11 mouse cellular contexts compared by ENCODE assay signal in genomic region chr3:55152673-55153334, GRCm38 (mm10). TPM values are rescaled to one million over a fixed set of nuclear protein-coding genes. Genes with fewer than 3 reads are reported as not detected.
A peak's percentile ranks its signal among the peaks of the same experiment; 100 is the strongest.
DNase-seq lines count a peak whose midpoint lies in the region; ATAC-seq and TF ChIP-seq lines count a peak whose summit lies in the region.
"Had no signal": no experiment of that assay in that cellular context is flagged by ENCODE, and none has a peak within 500 bp of the region (broad histone marks: within the 10 kb centered on the region; RNA-seq: fewer than 3 reads in every experiment).

No protein-coding gene starts in this region.

- TF ChIP-seq POLR2A in brain, embryonic 14.5 days (IDR thresholded peaks at IDR 0.05; ENCODE audit: borderline replicate concordance, extremely low read depth, insufficient read depth, insufficient read length, poor library complexity, severe bottlenecking), result no peak

- ATAC-seq in CD4-positive, CD25-positive, alpha-beta regulatory T cell, adult 4 months, result peak; percentile 56

- peak; percentile 18 for DNase-seq in kidney, adult 9 months
- no peak for DNase-seq in kidney, postnatal 4 days
- DNase-seq in brain, embryonic 14.5 days (ENCODE audit: low read depth), result peak; percentile 79
- DNase-seq in hindlimb bud, embryonic 11.5 days (ENCODE audit: extremely low spot score, low read depth, low spot score), result peak; percentile 46
- DNase-seq in ovary, postnatal 10 days (ENCODE audit: low spot score), result no peak
- no peak for DNase-seq in cerebellum, adult 11-12 months
- DNase-seq in heart, adult 9 months (ENCODE audit: low spot score in 2 of 2), result no peak

- peak; percentile 22; the same call in 1 of the 2 replicates for TF ChIP-seq CTCF in brain, embryonic 14.5 days (IDR thresholded peaks at IDR 0.05; ENCODE audit: borderline replicate concordance, extremely low read depth, insufficient read depth, insufficient read length)

RNA-seq across cellular contexts. Expression of gene Ccdc169, which starts 15.7 kb away (rescaled TPM):
- polyA plus RNA-seq in CD4-positive, CD25-positive, alpha-beta regulatory T cell, adult 4 months (2017; shearing (Covaris generic)), result not detected
- polyA plus RNA-seq in brain, embryonic 14.5 days (2012; rRNA removed), result 0.25 and 0.33 TPM in 2 replicates
- polyA plus RNA-seq: spleen, adult 2 months had no signal

RNA-seq across cellular contexts. Expression of gene Sohlh2, which starts 29.0 kb away (rescaled TPM):
- polyA plus RNA-seq in CD4-positive, CD25-positive, alpha-beta regulatory T cell, adult 4 months (2017; shearing (Covaris generic)), result not detected
- 0.04 TPM in 1 of 2 replicates, not detected in the other for polyA plus RNA-seq in brain, embryonic 14.5 days (2012; rRNA removed)
- polyA plus RNA-seq: heart, embryonic 13.5 days; macrophage; spleen, adult 2 months had no signal

RNA-seq across cellular contexts. Expression of gene Spg20, which starts 40.9 kb away (rescaled TPM):
- polyA plus RNA-seq in CD4-positive, CD25-positive, alpha-beta regulatory T cell, adult 4 months (2017; shearing (Covaris generic)), result 10 to 100 TPM; 21.3 to 24.7 TPM
- 13.2 and 15.7 TPM in 2 replicates for polyA plus RNA-seq in brain, embryonic 14.5 days (2012; rRNA removed)

Comparison
In these comparisons a context has a peak if more than half of its experiments do, and no peak if none do; other contexts are left out.
1. DNase-seq: peak in kidney, adult 9 months (single experiment), brain, embryonic 14.5 days (single experiment) and hindlimb bud, embryonic 11.5 days (single experiment); none in kidney, postnatal 4 days (0 of 2), ovary, postnatal 10 days (single experiment), cerebellum, adult 11-12 months (single experiment) and heart, adult 9 months (0 of 2).